Mouse (Mus musculus) frontal cortex, postnatal 36 days (tissue): ENCODE measurements at regions not wholly inside any gene's neighbourhood (a gene's known extent, or its start where the extent isn't known, plus 50 kb on each side); places are given as distances from the start of the nearest gene placed in this dataset.

Experiments
- DNase-seq, 2 experiments: peaks; one replicate each; pipeline ENCODE4 v3.0.0; 2022; ENCODE audit warnings: low spot score in 2 of 2

GRCm38 (mm10) chr15:67750582-67750981 lies 1249.9 kb upstream of the Lrrc6 start:
- DNase-seq, result no peak

- DNase-seq, result no peak
These were observed 1242.6 kb upstream of the Lrrc6 start for GRCm38 (mm10) chr15:67743332-67743731.

- DNase-seq, result no peak
These were observed 1232.3 kb upstream of the Lrrc6 start for GRCm38 (mm10) chr15:67732988-67733387.

DNA sequence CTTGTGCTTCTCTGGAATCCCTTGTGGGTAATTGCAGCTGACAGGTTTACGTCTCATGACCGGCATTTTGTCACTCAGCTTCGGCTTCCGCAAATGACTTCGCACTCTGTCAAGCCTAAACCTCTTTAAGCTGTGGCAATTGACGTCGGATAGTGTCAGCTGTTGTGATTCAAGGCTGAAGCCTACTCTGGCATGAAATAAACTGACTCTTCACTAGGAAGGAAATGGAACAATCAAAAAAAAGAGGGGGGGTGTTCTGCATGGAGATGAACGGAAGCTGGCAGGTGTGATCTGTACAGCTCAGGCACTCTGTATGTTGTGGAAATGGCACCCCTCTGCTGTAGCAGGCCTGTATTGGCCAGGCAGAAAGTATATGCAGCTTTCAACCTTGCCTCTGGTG lies 1228.8 kb upstream of the Lrrc6 start:
- no peak for DNase-seq

GRCm38 (mm10) chr15:67725239-67725638 lies 1224.5 kb upstream of the Lrrc6 start:
- no peak for DNase-seq

DNA sequence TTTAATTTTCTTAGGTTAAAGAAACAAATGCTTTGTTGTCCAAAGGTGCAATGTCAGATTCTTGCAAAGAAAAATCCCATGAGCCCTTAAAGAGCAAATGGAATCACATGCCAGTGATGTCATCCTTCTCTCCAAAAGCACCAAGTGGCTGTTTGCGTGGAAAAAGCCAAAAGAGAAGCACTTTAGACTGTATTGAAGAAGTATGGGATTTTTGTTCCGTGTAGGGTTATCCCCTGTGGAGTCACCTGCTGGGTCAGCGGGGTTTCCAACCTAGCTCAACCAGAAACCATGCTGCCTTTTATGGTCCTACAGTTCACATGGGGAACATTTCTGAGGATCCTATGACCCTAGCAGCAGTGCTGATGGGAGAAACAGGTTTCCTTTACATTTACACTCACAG lies 1213.5 kb upstream of the Lrrc6 start:
- DNase-seq, result no peak

GRCm38 (mm10) chr15:67686140-67686539 lies 1185.4 kb upstream of the Lrrc6 start:
- DNase-seq, result no peak

DNA sequence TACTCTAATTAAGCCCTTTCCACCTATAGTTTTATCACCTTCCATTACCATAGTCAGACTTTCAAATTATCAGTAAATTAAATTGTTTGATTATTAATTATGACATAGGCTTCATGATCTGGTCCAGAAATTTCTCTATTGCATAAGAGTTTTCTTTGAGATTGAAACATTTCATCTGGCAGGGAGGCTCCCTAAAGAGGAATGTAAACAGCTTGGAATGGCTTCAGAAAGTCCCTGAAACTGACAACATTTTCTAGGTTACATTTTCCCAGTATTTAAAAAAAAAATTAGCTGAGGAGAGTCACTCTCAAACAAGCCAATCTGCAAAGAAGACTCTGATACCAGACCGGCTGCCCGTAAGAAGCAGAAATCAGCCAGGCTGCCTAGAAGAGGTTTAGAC lies 1172.6 kb upstream of the Lrrc6 start:
- DNase-seq, result no peak

DNA sequence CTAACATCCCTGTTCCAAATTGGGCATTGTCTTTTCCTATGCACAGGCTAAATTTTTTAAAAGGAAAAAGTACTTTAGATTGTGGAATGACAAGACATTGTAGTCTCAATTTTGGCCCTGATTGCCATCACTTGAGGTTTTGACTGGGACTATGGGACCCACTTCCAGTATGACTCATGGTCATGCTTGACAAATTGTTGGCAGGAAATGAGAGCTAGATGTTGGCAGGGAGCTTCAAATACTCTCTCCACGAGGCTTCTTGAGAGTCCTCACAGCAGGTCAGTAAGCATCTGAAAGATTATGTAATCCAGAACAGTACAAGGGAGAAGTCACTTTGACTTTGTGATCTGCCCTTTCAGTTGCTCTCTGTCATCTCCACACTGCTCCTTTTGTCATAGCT lies 1135.4 kb upstream of the Lrrc6 start:
- DNase-seq, result no peak

GRCm38 (mm10) chr15:67626704-67627287 lies 1126.1 kb upstream of the Lrrc6 start:
- no peak for DNase-seq

DNA sequence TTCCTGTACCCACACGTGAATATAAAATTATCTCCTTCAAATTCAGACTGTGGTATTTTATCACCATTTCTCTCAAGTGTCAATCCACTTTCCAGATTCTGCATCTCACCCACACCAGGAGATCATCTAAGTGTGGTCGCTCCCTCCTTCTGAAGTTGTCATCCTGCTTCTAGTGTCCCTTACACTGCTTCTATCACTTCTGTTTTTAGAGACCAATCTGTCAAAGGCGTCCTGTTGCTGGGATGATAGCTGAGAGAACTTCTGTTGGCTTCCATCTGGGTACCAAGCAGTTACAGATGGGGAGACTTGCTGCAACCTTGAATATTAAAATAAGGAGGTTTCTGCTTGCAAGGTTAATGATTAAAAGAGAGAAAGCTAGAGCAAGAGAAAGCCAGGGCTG lies 1111.2 kb upstream of the Lrrc6 start:
- peak in 1 of 2 experiments; percentile 44 for DNase-seq

DNA sequence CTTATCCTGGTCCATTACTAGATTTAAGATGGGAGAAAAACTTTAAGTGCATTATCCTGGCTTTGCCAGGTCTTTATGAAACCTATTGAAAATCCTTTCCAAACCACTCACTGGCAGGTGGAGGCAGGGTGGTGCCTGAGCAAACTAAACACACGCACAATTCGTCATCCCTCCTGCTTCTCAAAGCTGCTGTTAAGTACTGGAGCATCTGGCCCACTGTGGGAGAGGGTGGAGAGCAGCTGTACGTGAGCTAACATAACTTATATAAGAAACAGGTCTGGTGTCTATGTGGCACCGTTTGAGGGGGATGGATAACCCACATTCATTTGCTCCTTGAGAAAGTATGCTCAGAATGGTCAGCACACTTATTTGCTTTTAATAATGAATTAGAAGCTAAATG lies 1097.7 kb upstream of the Lrrc6 start:
- peak; percentile 14 to 24 for DNase-seq

GRCm38 (mm10) chr15:67576581-67576980 lies 1075.9 kb upstream of the Lrrc6 start:
- no peak for DNase-seq

DNA sequence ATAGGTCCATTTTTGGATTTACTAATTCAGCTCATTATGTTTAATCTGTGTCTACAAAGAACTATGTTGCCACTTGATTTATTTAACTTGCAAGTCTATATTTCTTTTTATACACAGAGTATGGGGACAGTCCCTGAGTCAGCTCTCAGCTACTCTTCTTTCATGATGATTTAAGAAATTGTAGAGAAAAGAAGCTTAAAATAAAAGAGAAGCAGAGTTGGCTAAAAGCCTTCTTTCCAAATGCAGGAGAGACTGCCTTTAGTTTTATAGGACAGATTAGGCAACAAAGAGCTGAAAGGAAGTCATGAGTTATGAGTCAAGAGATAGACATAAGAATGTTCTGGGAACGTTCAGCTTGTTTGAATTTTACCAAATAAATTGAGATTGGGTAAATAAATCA lies 1070.9 kb upstream of the Lrrc6 start:
- DNase-seq, result no peak

GRCm38 (mm10) chr15:67557304-67557703 lies 1056.6 kb upstream of the Lrrc6 start:
- DNase-seq, result no peak

GRCm38 (mm10) chr15:67551911-67552310 lies 1051.2 kb upstream of the Lrrc6 start:
- DNase-seq, result no peak

- DNase-seq, result no peak
These were observed 1046.2 kb upstream of the Lrrc6 start for GRCm38 (mm10) chr15:67546896-67547400.

DNA sequence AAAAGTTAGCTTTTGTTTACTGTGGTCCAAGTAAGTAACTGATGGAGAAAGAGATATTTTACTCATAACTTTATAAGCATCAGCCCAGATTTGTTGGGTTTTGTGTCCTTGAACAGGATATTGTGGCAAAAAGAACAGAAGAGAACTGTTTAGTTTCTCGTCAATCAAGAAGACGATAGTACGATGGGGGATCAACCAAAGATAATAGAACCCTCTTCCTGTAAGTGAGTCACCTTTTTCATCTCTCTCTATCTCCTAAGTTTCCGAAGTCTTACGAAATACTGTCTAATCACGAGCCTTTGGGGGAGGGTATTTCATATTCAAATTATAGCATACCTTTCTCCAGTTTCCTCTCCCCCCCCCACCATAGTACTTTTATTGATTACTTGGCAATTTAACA lies 1045.0 kb upstream of the Lrrc6 start:
- DNase-seq, result no peak

DNA sequence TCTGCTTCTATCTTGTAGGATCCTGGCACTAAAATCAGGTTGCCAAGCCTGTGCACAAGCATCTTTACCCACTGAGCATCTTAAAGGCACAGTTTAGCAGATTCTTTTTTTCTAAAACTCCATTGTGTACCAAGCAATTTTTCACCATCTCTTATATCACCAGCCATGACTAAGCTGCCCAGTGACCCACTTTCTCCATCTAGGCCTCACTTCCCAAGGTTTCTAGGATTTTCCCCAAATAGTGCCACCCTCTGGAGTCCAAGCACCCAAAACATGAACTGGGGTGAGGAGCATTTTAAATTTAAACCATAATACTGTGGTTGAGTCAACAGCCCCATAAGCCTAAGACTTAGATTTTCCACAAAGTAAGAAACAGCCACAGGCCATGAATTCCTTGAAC lies 1013.0 kb upstream of the Lrrc6 start:
- no peak for DNase-seq

GRCm38 (mm10) chr15:67495001-67495658 lies 994.4 kb upstream of the Lrrc6 start:
- no peak for DNase-seq

GRCm38 (mm10) chr15:67481733-67482132 lies 981.0 kb upstream of the Lrrc6 start:
- DNase-seq, result no peak

- no peak for DNase-seq
These were observed 973.6 kb upstream of the Lrrc6 start for GRCm38 (mm10) chr15:67474325-67474724.

- DNase-seq, result no peak
These were observed 972.3 kb upstream of the Lrrc6 start for GRCm38 (mm10) chr15:67472979-67473378.

- DNase-seq, result no peak
These were observed 970.6 kb upstream of the Lrrc6 start for GRCm38 (mm10) chr15:67471283-67471682.
